Mouse (Mus musculus) forebrain, embryonic 15.5 days (tissue): ENCODE measurements around the gene Lsp1. TPM values are rescaled to one million over a fixed set of nuclear protein-coding genes. Genes with fewer than 3 reads are reported as not detected.
A peak's percentile ranks its signal among the peaks of the same experiment; 100 is the strongest.

Experiments
- ATAC-seq: fragments of 200-750 bp; cut with Nextera tagmentation; replicated peaks from 2 replicates; pipeline ENCODE4 v1.8.0; 2017; ENCODE audit warnings: mild to moderate bottlenecking, moderate TSS enrichment, moderate library complexity
- H3K27ac ChIP-seq: fragments of 300-500 bp; sonication (generic); replicated peaks from 2 replicates; pipeline ENCODE4 v1.5.1; 2015; ENCODE audit warnings: mild to moderate bottlenecking, inconsistent platforms
- H3K27me3 ChIP-seq: fragments of 300-500 bp; sonication (generic); 2 replicates; pipeline ENCODE4 v1.6.1; 2015; ENCODE audit warnings: inconsistent platforms
- H3K36me3 ChIP-seq: fragments of 300-500 bp; sonication (generic); 2 replicates; pipeline ENCODE4 v1.6.1; 2015; ENCODE audit warnings: mild to moderate bottlenecking, inconsistent platforms
- H3K4me1 ChIP-seq: fragments of 300-500 bp; sonication (generic); 2 replicates; pipeline ENCODE4 v1.6.1; 2015; ENCODE audit warnings: inconsistent platforms
- H3K4me2 ChIP-seq: fragments of 300-500 bp; sonication (generic); replicated peaks from 2 replicates; pipeline ENCODE4 v1.6.1; 2015; ENCODE audit warnings: mild to moderate bottlenecking, inconsistent platforms
- H3K4me3 ChIP-seq: fragments of 300-500 bp; sonication (generic); 2 replicates; pipeline ENCODE4 v1.5.1; 2015; ENCODE audit warnings: mild to moderate bottlenecking, inconsistent platforms
- H3K9ac ChIP-seq: fragments of 300-500 bp; sonication (generic); replicated peaks from 2 replicates; pipeline ENCODE4 v1.6.1; 2015; ENCODE audit warnings: mild to moderate bottlenecking, inconsistent platforms
- H3K9me3 ChIP-seq: fragments of 300-500 bp; sonication (generic); 2 replicates; pipeline ENCODE4 v1.6.1; 2016; ENCODE audit warnings: inconsistent platforms
- WGBS: fragments of 180-500 bp; shearing (Covaris S2); methylation state at CpG from one replicate; pipeline ENCODE4 v1.1.7; 2015; ENCODE audit warnings: mixed read lengths; 5-methylcytosine and 5-hydroxymethylcytosine counted together
- polyA plus RNA-seq: library from polyadenylated mRNA; unstranded; fragments of >200 nt; fragmentation: Nextera tagmentation; extraction: Ambion mirVana; gene quantifications from 2 replicates; pipeline ENCODE4 v1.2.1, GENCODE M21; 2015

The Lsp1 gene
- polyA plus RNA-seq, 1 experiment from 2014 or later: 4.2 TPM

- H3K27me3 ChIP-seq: no peaks in the 10 kb centered on the region
- H3K36me3 ChIP-seq: no peaks in the 10 kb centered on the region; the same call in 1 of the 2 replicates
- H3K4me3 ChIP-seq: no peak overlapping the region
- no peak for ATAC-seq
- H3K4me2 ChIP-seq: no peak overlapping the region
- H3K9ac ChIP-seq: no peak overlapping the region
- WGBS: 94% methylated on average over 4 of the region's 4 CpGs
- no peak overlapping the region for H3K27ac ChIP-seq
- H3K9me3 ChIP-seq: no peaks in the 10 kb centered on the region
- peaks cover 24% of the 10 kb centered on the region for H3K4me1 ChIP-seq
Observed at GRCm38 (mm10) chr7:142535116-142535515, 74.5 kb downstream of the Lsp1 start.

- H3K9ac ChIP-seq: no peak overlapping the region
- ATAC-seq: no peak
- H3K9me3 ChIP-seq: no peaks in the 10 kb centered on the region
- no peak overlapping the region for H3K4me3 ChIP-seq
- WGBS: 94% methylated on average over 5 of the region's 5 CpGs
- H3K4me1 ChIP-seq: peaks cover 24% of the 10 kb centered on the region
- peaks cover under 1% of the 10 kb centered on the region; the same call in 1 of the 2 replicates for H3K36me3 ChIP-seq
- H3K4me2 ChIP-seq: no peak overlapping the region
- no peak overlapping the region for H3K27ac ChIP-seq
- H3K27me3 ChIP-seq: no peaks in the 10 kb centered on the region
Observed at GRCm38 (mm10) chr7:142535832-142536231, 75.2 kb downstream of the Lsp1 start.

GRCm38 (mm10) chr7:142537181-142537580, 76.6 kb downstream of the Lsp1 start:
- peaks cover 24% of the 10 kb centered on the region for H3K4me1 ChIP-seq
- no peak overlapping the region for H3K4me3 ChIP-seq
- WGBS: 77% methylated on average over 5 of the region's 5 CpGs
- H3K9ac ChIP-seq: no peak overlapping the region
- H3K4me2 ChIP-seq: no peak overlapping the region
- no peaks in the 10 kb centered on the region for H3K9me3 ChIP-seq
- H3K27me3 ChIP-seq: no peaks in the 10 kb centered on the region
- no peak overlapping the region for H3K27ac ChIP-seq
- peaks cover 5% of the 10 kb centered on the region; the same call in 1 of the 2 replicates for H3K36me3 ChIP-seq
- ATAC-seq: no peak

- ATAC-seq: peak; percentile 69
- no peak overlapping the region for H3K4me3 ChIP-seq
- WGBS: 7% methylated on average over 6 of the region's 6 CpGs
- H3K27ac ChIP-seq: no peak overlapping the region
- H3K9me3 ChIP-seq: no peaks in the 10 kb centered on the region
- H3K27me3 ChIP-seq: no peaks in the 10 kb centered on the region
- no peak overlapping the region for H3K4me2 ChIP-seq
- peaks cover 25% of the 10 kb centered on the region for H3K4me1 ChIP-seq
- peaks cover 5% of the 10 kb centered on the region; the same call in 1 of the 2 replicates for H3K36me3 ChIP-seq
- H3K9ac ChIP-seq: no peak overlapping the region
Observed at GRCm38 (mm10) chr7:142537879-142538278, 77.3 kb downstream of the Lsp1 start.

GRCm38 (mm10) chr7:142538291-142538690, 77.7 kb downstream of the Lsp1 start:
- ATAC-seq: peak; percentile 1; the same call in 1 of the 2 replicates
- Histone ChIP-seq H3K27ac (no peak overlapping the region), H3K4me3 (no peak overlapping the region), H3K4me1 (peaks cover 25% of the 10 kb centered on the region), H3K9ac (no peak overlapping the region), H3K36me3 (peaks cover 5% of the 10 kb centered on the region; the same call in 1 of the 2 replicates), H3K4me2 (no peak overlapping the region), H3K9me3 (no peaks in the 10 kb centered on the region), H3K27me3 (no peaks in the 10 kb centered on the region)
- WGBS: 32% methylated on average over 4 of the region's 4 CpGs

GRCm38 (mm10) chr7:142538766-142539165, 78.2 kb downstream of the Lsp1 start:
- Histone ChIP-seq H3K4me2 (no peak overlapping the region), H3K27me3 (no peaks in the 10 kb centered on the region), H3K4me1 (peaks cover 20% of the 10 kb centered on the region), H3K27ac (no peak overlapping the region), H3K9ac (no peak overlapping the region), H3K9me3 (no peaks in the 10 kb centered on the region), H3K36me3 (peaks cover 5% of the 10 kb centered on the region; the same call in 1 of the 2 replicates), H3K4me3 (no peak overlapping the region)
- ATAC-seq: no peak
- 24% methylated on average over 6 of the region's 6 CpGs for WGBS

- no peak overlapping the region for H3K4me3 ChIP-seq
- peaks cover 14% of the 10 kb centered on the region for H3K4me1 ChIP-seq
- ATAC-seq: no peak
- no peak overlapping the region for H3K4me2 ChIP-seq
- no peak overlapping the region for H3K9ac ChIP-seq
- 66% methylated on average over 8 of the region's 8 CpGs for WGBS
- no peaks in the 10 kb centered on the region for H3K9me3 ChIP-seq
- peaks cover 5% of the 10 kb centered on the region; the same call in 1 of the 2 replicates for H3K36me3 ChIP-seq
- H3K27ac ChIP-seq: no peak overlapping the region
- H3K27me3 ChIP-seq: no peaks in the 10 kb centered on the region
Observed at GRCm38 (mm10) chr7:142539828-142540227, 79.2 kb downstream of the Lsp1 start.

- Histone ChIP-seq H3K9ac (no peak overlapping the region), H3K36me3 (peaks cover 5% of the 10 kb centered on the region; the same call in 1 of the 2 replicates), H3K9me3 (no peaks in the 10 kb centered on the region), H3K4me3 (no peak overlapping the region), H3K4me2 (no peak overlapping the region), H3K4me1 (peaks cover 14% of the 10 kb centered on the region), H3K27ac (no peak overlapping the region), H3K27me3 (no peaks in the 10 kb centered on the region)
- 29% methylated on average over 11 of the region's 11 CpGs for WGBS
- no peak for ATAC-seq
Observed at GRCm38 (mm10) chr7:142542771-142543303, 82.2 kb downstream of the Lsp1 start.

Other genes with a start within 250 kb of the Lsp1 start
- gene Gm7579, start 248.9 kb upstream of the Lsp1 start, polyA plus RNA-seq: not detected in 2 replicates
- gene Krtap5-5, start 230.8 kb upstream of the Lsp1 start, polyA plus RNA-seq: not detected in 2 replicates
- gene Gm40460, start 219.7 kb upstream of the Lsp1 start, polyA plus RNA-seq: not detected in 2 replicates
- gene Gm2431, start 202.5 kb upstream of the Lsp1 start, polyA plus RNA-seq: not detected in 2 replicates
- gene Gm4559, start 186.4 kb upstream of the Lsp1 start, polyA plus RNA-seq: not detected in 2 replicates
- not detected in 2 replicates for gene Krtap5-1, start 163.7 kb upstream of the Lsp1 start, polyA plus RNA-seq
- gene Krtap5-4, start 157.3 kb upstream of the Lsp1 start, polyA plus RNA-seq: not detected in 2 replicates
- 2.4 and 3.1 TPM in 2 replicates for gene Ifitm10, start 87.1 kb upstream of the Lsp1 start, polyA plus RNA-seq
- gene Gm49369, start 78.1 kb upstream of the Lsp1 start, polyA plus RNA-seq: 1.0 and 3.0 TPM in 2 replicates
- gene Ctsd, start 72.8 kb upstream of the Lsp1 start, polyA plus RNA-seq: 195 and 218 TPM in 2 replicates
- gene Syt8, start 26.0 kb upstream of the Lsp1 start, polyA plus RNA-seq: not detected in 2 replicates
- gene Tnni2, start 19.0 kb upstream of the Lsp1 start, polyA plus RNA-seq: 0.73 and 0.93 TPM in 2 replicates
- gene Tnnt3, start 38.0 kb downstream of the Lsp1 start, polyA plus RNA-seq: 0.98 TPM in 1 of 2 replicates, not detected in the other
- gene Mrpl23, start 71.9 kb downstream of the Lsp1 start, polyA plus RNA-seq: 20.1 and 22.4 TPM in 2 replicates
- gene Igf2, start 206.0 kb downstream of the Lsp1 start, polyA plus RNA-seq: 60.0 and 64.7 TPM in 2 replicates
- gene Gm49394, start 209.1 kb downstream of the Lsp1 start, polyA plus RNA-seq: 0.04 and 0.11 TPM in 2 replicates